Mouse (Mus musculus) bone marrow macrophage, adult 2 months (primary cell): Measurements from ENCODE around the gene Igsf8. TPM values are rescaled to one million over a fixed set of nuclear protein-coding genes. Genes with fewer than 3 reads are reported as not detected.

Source experiments
- H3K27ac ChIP-seq: 2 replicates; pipeline ENCODE4 v1.5.1; 2012; ENCODE audit warnings: low read depth, low read length; ENCODE audit not compliant: insufficient read depth
- H3K4me1 ChIP-seq: 2 replicates; pipeline ENCODE4 v1.6.1; 2012; ENCODE audit warnings: low read length; ENCODE audit not compliant: control insufficient read depth, insufficient read depth
- H3K4me3 ChIP-seq: 2 replicates; pipeline ENCODE4 v1.5.1; 2012; ENCODE audit warnings: mild to moderate bottlenecking, low read length, moderate library complexity; ENCODE audit not compliant: insufficient read depth
- CTCF ChIP-seq: IDR thresholded peaks from 2 replicates; pipeline ENCODE4 v1.5.1; 2012; ENCODE audit warnings: low read depth, mild to moderate bottlenecking, low read length, moderate library complexity
- POLR2A ChIP-seq: IDR thresholded peaks from 2 replicates; pipeline ENCODE4 v1.6.1; 2012; ENCODE audit warnings: mild to moderate bottlenecking, low read depth, low read length, borderline replicate concordance
- polyA plus RNA-seq: library from polyadenylated mRNA; stranded (reverse); fragments of >200 nt; gene quantifications from 2 replicates; pipeline ENCODE4 v1.2.4, GENCODE M21; 2012; ENCODE audit not compliant: missing spikeins, insufficient read depth, insufficient read length

Igsf8 gene
- polyA plus RNA-seq, 1 experiment, result 90.3 TPM

DNA sequence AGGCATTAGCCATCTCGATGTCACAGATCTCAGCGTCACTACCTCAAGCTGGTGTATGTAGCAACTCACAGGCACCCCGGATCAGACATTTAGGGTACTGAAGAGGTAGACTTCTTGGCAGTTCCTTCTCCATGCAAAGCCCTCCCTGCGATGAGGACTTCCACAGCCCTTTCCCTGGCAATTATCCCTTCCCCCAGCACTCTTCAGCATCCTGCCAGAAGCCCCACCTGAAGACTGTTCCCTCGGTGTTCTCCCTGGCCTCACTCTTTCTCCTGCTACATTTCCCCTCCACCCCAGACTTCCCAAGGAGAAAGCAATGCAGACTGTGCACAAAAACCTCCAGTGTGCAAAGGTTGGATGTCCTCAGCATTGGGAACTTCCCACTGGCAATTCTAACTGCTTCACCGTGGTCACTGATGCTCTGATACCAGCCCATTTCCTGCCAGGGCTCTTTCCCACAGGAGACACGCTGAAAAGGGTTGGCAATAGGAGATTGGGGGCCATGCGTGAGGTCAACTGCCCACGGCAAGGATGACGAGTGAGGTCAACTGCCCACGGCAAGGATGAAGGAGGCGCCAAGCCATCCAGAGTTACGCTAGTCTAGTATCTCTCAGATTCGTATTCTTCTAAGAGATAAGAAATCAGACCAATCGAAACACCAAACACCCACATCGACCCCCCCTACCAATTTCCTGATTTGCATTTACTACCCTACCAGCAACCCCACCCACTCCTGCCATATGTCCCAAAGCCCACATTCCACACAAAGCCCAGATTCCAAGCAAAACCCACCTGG is 66.0 kb downstream of the Igsf8 start:
- Histone ChIP-seq H3K4me1 (peaks cover 10% of the 10 kb centered on the region), H3K27ac (no peak overlapping the region), H3K4me3 (no peak overlapping the region)
- TF ChIP-seq POLR2A, result no peak

- no peak for TF ChIP-seq CTCF
- no peak for TF ChIP-seq POLR2A
- Histone ChIP-seq H3K27ac (no peak overlapping the region), H3K4me1 (peaks cover 15% of the 10 kb centered on the region), H3K4me3 (no peak overlapping the region)
These were observed 66.6 kb downstream of the Igsf8 start for GRCm38 (mm10) chr1:172328041-172328440.

GRCm38 (mm10) chr1:172328461-172328860 is 67.0 kb downstream of the Igsf8 start:
- Histone ChIP-seq H3K27ac (no peak overlapping the region), H3K4me1 (peaks cover 18% of the 10 kb centered on the region), H3K4me3 (no peak overlapping the region)
- no peak for TF ChIP-seq POLR2A

GRCm38 (mm10) chr1:172329131-172329530 is 67.7 kb downstream of the Igsf8 start, which contains the start of gene Kcnj9:
TSS of gene Kcnj9 (minus strand) at chr1:172329318.
- Histone ChIP-seq H3K27ac (no peak within 1 kb of the TSS), H3K4me1 (peaks cover 25% of the 10 kb centered on the region), H3K4me3 (no peak within 1 kb of the TSS)
- no peak for TF ChIP-seq CTCF
- no peak for TF ChIP-seq POLR2A

- TF ChIP-seq POLR2A (no peak), CTCF (no peak)
- Histone ChIP-seq H3K4me1 (peaks cover 30% of the 10 kb centered on the region), H3K27ac (no peak overlapping the region), H3K4me3 (no peak overlapping the region)
These were observed 68.2 kb downstream of the Igsf8 start for GRCm38 (mm10) chr1:172329616-172330015.

DNA sequence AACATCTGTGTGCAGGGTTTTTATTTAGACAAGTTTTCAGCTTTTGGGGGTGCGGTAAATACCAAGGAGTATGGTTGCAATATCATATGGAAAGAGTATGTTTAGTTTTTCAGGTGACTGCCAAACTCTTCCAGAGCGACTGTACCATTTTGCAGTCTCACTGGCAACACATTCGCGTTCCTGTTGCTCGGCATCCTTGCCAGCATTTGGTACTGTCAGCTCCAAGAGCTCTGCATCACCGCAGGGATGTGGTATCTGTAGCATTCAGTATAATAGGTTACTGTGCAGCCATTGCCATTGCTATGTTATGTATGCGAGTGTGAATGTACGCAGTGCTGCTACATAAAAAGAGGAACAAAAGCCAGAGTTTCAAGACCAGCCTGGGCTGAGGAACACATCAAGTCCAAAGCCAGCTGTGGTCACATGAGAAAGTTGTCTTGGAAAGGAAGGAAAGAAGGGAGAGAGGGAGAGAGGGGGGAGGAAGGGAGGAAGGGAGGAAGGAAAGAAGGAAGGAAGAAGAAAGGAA is 70.0 kb downstream of the Igsf8 start:
- Histone ChIP-seq H3K4me3 (no peak overlapping the region), H3K4me1 (peaks cover 43% of the 10 kb centered on the region), H3K27ac (peak overlapping the region; percentile 30)
- no peak for TF ChIP-seq CTCF
- TF ChIP-seq POLR2A, result no peak

- Histone ChIP-seq H3K4me1 (peaks cover 43% of the 10 kb centered on the region), H3K27ac (no peak overlapping the region), H3K4me3 (no peak overlapping the region)
- TF ChIP-seq CTCF, result no peak
- no peak for TF ChIP-seq POLR2A
These were observed 71.5 kb downstream of the Igsf8 start for GRCm38 (mm10) chr1:172332925-172333324.

GRCm38 (mm10) chr1:172333512-172333911 is 72.1 kb downstream of the Igsf8 start:
- Histone ChIP-seq H3K4me3 (no peak overlapping the region), H3K4me1 (peaks cover 43% of the 10 kb centered on the region), H3K27ac (no peak overlapping the region)
- TF ChIP-seq POLR2A (no peak), CTCF (peak; percentile 32; the same call in 1 of the 2 replicates)

DNA sequence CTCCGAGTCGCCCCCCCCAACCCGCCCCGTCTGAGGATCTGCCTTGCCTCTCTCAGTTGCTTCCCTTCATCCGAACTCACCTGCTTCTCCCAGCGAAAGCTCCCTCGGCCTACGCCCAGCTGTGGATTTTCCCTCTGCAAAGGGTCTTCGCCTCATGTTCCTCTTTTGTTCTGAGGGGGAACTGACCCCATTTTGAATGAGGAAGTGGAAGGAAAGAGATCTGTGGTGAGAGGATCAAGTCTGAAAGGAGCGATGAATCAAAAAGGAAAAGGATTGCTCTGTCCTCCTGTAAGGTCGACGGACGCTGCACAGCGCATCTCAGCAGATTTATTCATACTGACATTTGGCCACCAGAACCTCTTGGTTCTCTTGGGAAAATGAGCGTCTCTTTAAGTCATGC is 74.4 kb downstream of the Igsf8 start:
- no peak for TF ChIP-seq POLR2A
- no peak for TF ChIP-seq CTCF
- H3K4me3 ChIP-seq, result no peak overlapping the region
- no peak overlapping the region for H3K27ac ChIP-seq
- H3K4me1 ChIP-seq, result peaks cover 43% of the 10 kb centered on the region

DNA sequence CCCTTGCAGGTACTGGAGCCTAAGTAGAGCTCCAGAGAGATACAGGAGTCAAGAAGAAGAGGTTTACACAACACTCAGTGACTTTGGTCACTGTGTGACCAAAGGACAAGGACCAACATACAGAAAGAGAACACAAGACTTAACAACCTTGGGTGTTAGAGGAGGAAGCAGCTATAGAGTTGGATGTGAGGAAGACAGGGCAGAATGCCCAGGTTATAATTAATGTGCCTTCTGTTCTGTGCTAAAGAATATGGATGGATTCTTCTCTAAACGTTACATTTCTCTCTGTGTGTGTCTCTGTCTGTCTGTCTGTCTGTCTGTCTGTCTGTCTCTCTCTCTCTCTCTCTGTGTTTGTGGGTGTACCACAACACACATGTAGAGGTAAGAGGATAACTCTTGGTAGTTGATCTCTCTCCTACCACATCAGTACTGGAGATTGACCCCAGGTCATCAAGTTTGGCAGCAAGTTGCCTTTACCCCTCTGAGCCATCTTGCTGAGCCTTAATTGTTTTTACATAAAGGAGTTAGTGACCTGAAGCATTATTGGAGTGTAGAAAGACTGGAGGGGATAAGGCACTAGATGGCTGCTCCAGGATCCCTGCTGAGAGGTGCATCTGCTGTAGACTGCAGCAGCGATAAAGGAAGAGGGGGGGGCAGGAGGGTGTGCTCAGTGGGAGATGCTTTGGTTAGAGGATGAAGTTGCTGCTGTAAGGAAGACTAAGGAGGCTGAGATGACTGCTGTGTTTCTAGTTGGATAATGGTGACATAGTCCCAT is 76.2 kb downstream of the Igsf8 start:
- TF ChIP-seq CTCF (no peak), POLR2A (no peak)
- H3K4me1 ChIP-seq, result peaks cover 32% of the 10 kb centered on the region
- H3K4me3 ChIP-seq, result no peak overlapping the region
- no peak overlapping the region for H3K27ac ChIP-seq
